Mouse (Mus musculus) CH12.LX (cell line): ENCODE results near the gene Ddx31. TPM values are rescaled to one million over a fixed set of nuclear protein-coding genes. Genes with fewer than 3 reads are reported as not detected.

Source experiments
- DNase-seq: peaks from one replicate; pipeline ENCODE4 v3.0.0-alpha.2; 2013; ENCODE audit errors: extremely low read depth
- H3K27ac ChIP-seq: 2 replicates; pipeline ENCODE4 v1.5.1; 2012; ENCODE audit warnings: low read depth, mild to moderate bottlenecking, control low read depth, moderate library complexity; ENCODE audit not compliant: insufficient read depth
- H3K27me3 ChIP-seq: replicated peaks from 2 replicates; pipeline ENCODE3; 2012; ENCODE audit warnings: inconsistent platforms
- H3K36me3 ChIP-seq, 2 experiments: replicated peaks in 1 of 2; 2 replicates each; pipeline versions ENCODE3 to v1.6.1; 2012; ENCODE audit warnings: inconsistent platforms in 1 of 2, low read length in 1 of 2, mild to moderate bottlenecking in 1 of 2, mixed read lengths in 1 of 2, moderate library complexity in 1 of 2; ENCODE audit not compliant: control insufficient read depth in 1 of 2, insufficient read depth in 1 of 2
- H3K4me1 ChIP-seq, 2 experiments: 2 replicates each; pipeline ENCODE4 v1.6.1; 2012; ENCODE audit warnings: inconsistent platforms in 1 of 2, moderate library complexity in 1 of 2; ENCODE audit not compliant: insufficient read depth in 2 of 2, control insufficient read depth in 1 of 2
- H3K4me2 ChIP-seq: 2 replicates; pipeline ENCODE4 v1.6.1; 2012; ENCODE audit warnings: low read depth, mild to moderate bottlenecking, control low read depth; ENCODE audit not compliant: poor library complexity, insufficient read depth, severe bottlenecking
- H3K4me3 ChIP-seq, 3 experiments: fragments of 150-350 bp in 1 of 3; sonication (generic) in 1 of 3; replicated peaks in 1 of 3; 2 replicates each; pipeline versions ENCODE3 to v1.5.1; 2011 to 2012; ENCODE audit warnings: low read depth in 2 of 3, low read length in 2 of 3, mild to moderate bottlenecking in 2 of 3, moderate library complexity in 2 of 3, control low read depth in 1 of 3, improper control_type of control experiment in 1 of 3, inconsistent platforms in 1 of 3, mixed read lengths in 1 of 3; ENCODE audit not compliant: poor library complexity in 1 of 3
- H3K79me2 ChIP-seq: replicated peaks from 2 replicates; pipeline ENCODE4 v1.6.1; 2012; ENCODE audit warnings: mild to moderate bottlenecking, moderate library complexity; ENCODE audit not compliant: control insufficient read depth, poor library complexity, insufficient read depth, severe bottlenecking; ENCODE audit errors: extremely low read depth
- H3K9ac ChIP-seq: 2 replicates; pipeline ENCODE4 v1.6.1; 2012; ENCODE audit warnings: low read depth, mild to moderate bottlenecking, control low read depth, moderate library complexity; ENCODE audit not compliant: insufficient read depth
- H3K9me3 ChIP-seq: replicated peaks from 2 replicates; pipeline ENCODE3; 2012; ENCODE audit warnings: low read length, inconsistent platforms, mixed read lengths
- CTCF ChIP-seq, 2 experiments: IDR thresholded peaks in 1 of 2; conservative IDR thresholded peaks in 1 of 2; 2 replicates each; pipeline ENCODE4 v1.5.1; 2011 to 2012; ENCODE audit warnings: low read depth in 2 of 2, low read length in 2 of 2, improper control_type of control experiment in 1 of 2, inconsistent platforms in 1 of 2, mild to moderate bottlenecking in 1 of 2, moderate library complexity in 1 of 2
- ETS1 ChIP-seq: conservative IDR thresholded peaks from 2 replicates; pipeline ENCODE4 v1.6.1; 2012; ENCODE audit warnings: low read depth, mild to moderate bottlenecking, inconsistent platforms, low read length, improper control_type of control experiment, moderate library complexity
- GABPA ChIP-seq: IDR thresholded peaks from 2 replicates; pipeline ENCODE4 v1.6.1; 2012; ENCODE audit warnings: low read depth, low read length, improper control_type of control experiment, inconsistent platforms; ENCODE audit not compliant: insufficient replicate concordance
- IRF4 ChIP-seq: IDR thresholded peaks from 2 replicates; pipeline ENCODE4 v1.6.1; 2014; ENCODE audit warnings: low read depth, mild to moderate bottlenecking, inconsistent platforms, low read length, improper control_type of control experiment
- JUN ChIP-seq: IDR thresholded peaks from 2 replicates; pipeline ENCODE4 v1.6.1; 2011; ENCODE audit warnings: low read depth, mild to moderate bottlenecking, low read length, improper control_type of control experiment, moderate library complexity; ENCODE audit not compliant: insufficient read depth
- JUND ChIP-seq: conservative IDR thresholded peaks from 2 replicates; pipeline ENCODE4 v1.6.1; 2011; ENCODE audit warnings: low read depth, low read length, improper control_type of control experiment
- MAZ ChIP-seq: IDR thresholded peaks from 2 replicates; pipeline ENCODE4 v1.6.1; 2012; ENCODE audit warnings: low read depth, mild to moderate bottlenecking, inconsistent platforms, low read length, improper control_type of control experiment, moderate library complexity
- NELFE ChIP-seq: IDR thresholded peaks from 2 replicates; pipeline ENCODE4 v1.6.1; 2011; ENCODE audit warnings: low read depth, low read length, improper control_type of control experiment
- RAD21 ChIP-seq: IDR thresholded peaks from 2 replicates; pipeline ENCODE4 v1.6.1; 2011; ENCODE audit warnings: low read depth, mild to moderate bottlenecking, low read length, improper control_type of control experiment, moderate library complexity
- TBP ChIP-seq: conservative IDR thresholded peaks from 2 replicates; pipeline ENCODE4 v1.6.1; 2011; ENCODE audit warnings: low read depth, low read length, improper control_type of control experiment
- USF1 ChIP-seq: IDR thresholded peaks from 2 replicates; pipeline ENCODE4 v1.6.1; 2014; ENCODE audit warnings: low read depth, mild to moderate bottlenecking, inconsistent platforms, low read length, improper control_type of control experiment
- ZKSCAN1 ChIP-seq: IDR thresholded peaks from 2 replicates; pipeline ENCODE4 v1.6.1; 2012; ENCODE audit warnings: low read depth, inconsistent platforms, low read length, improper control_type of control experiment, borderline replicate concordance
- dilution Hi-C: fragments of 300-500 bp; cut with MboI; formaldehyde crosslinking; loops from 2 replicates; pipeline ENCODE4 v1.14.3; 2020; ENCODE audit warnings: low sequenced_read_pairs; ENCODE audit not compliant: extremely low pct_unique_long_range_greater_than_20kb, extremely low pct_ligation_motif_present
- in situ Hi-C: fragments of 300-500 bp; cut with MboI; formaldehyde crosslinking; loops from 3 replicates; pipeline ENCODE4 v1.14.3; 2019; ENCODE audit warnings: low sequenced_read_pairs, low pct_ligation_motif_present, low pct_unique_long_range_greater_than_20kb, mixed read lengths
- polyA plus RNA-seq: library from polyadenylated mRNA; unstranded; fragments of >175 nt; gene quantifications from 2 replicates; pipeline ENCODE4 v1.2.1, GENCODE M21; 2012; ENCODE audit warnings: low read depth; ENCODE audit not compliant: insufficient read length
- total RNA-seq, 2 experiments: library from RNA; depleted of rRNA; stranded (reverse); fragments of 300-350 nt in 1 of 2; fragments of >200 nt in 1 of 2; gene quantifications; 2 replicates each; pipeline ENCODE4 v1.2.3; 2012 to 2014

Gene Ddx31
- total and polyA plus RNA-seq, 3 experiments, result 15.9 to 26.8 (median 18.8) TPM

- Histone ChIP-seq H3K27ac (no peak overlapping the region), H3K36me3 (peaks cover 0 to 20% of the 10 kb centered on the region in 2 experiments), H3K9me3 (peaks cover 9% of the 10 kb centered on the region), H3K79me2 (no peaks in the 10 kb centered on the region), H3K4me1 (peaks cover 9 to 29% of the 10 kb centered on the region in 2 experiments), H3K27me3 (peaks cover 19% of the 10 kb centered on the region), H3K4me2 (no peak overlapping the region), H3K4me3 (no peak overlapping the region), H3K9ac (no peak overlapping the region)
- no peak for TF ChIP-seq ZKSCAN1
- no peak for TF ChIP-seq JUND
- no peak for TF ChIP-seq IRF4
- no peak for TF ChIP-seq RAD21
- TF ChIP-seq MAZ, result no peak
- dilution Hi-C loops, result no loop called here
- DNase-seq, result no peak
- in situ Hi-C loops, result no loop called here
Measured at GRCm38 (mm10) chr2:28914121-28914520, 73.9 kb downstream of the Ddx31 start.

- Histone ChIP-seq H3K27me3 (peaks cover 25% of the 10 kb centered on the region), H3K36me3 (peaks cover 0 to 12% of the 10 kb centered on the region in 2 experiments)
- no peak for TF ChIP-seq NELFE
- TF ChIP-seq TBP, result no peak
- no peak for TF ChIP-seq CTCF (conservative IDR thresholded peaks at IDR 0.05 in 1 of 2, IDR thresholded peaks at IDR 0.05 in 1 of 2; ENCODE audit: low read depth in 2 of 2, low read length in 2 of 2)
- TF ChIP-seq ETS1, result no peak
- no peak for TF ChIP-seq JUN
- no peak for TF ChIP-seq GABPA
- TF ChIP-seq USF1, result no peak
- TF ChIP-seq, all 38 proteins: peak for 0
- H3K4me3 ChIP-seq, result no peak overlapping the region
- no peak overlapping the region for H3K4me2 ChIP-seq
- H3K9me3 ChIP-seq, result peaks cover 3% of the 10 kb centered on the region
- no peak for DNase-seq
- dilution Hi-C loops (no loop called here), in situ Hi-C loops (no loop called here)
- H3K9ac ChIP-seq, result no peak overlapping the region
- peaks cover 9 to 29% of the 10 kb centered on the region in 2 experiments for H3K4me1 ChIP-seq
- H3K79me2 ChIP-seq, result no peaks in the 10 kb centered on the region
- no peak overlapping the region for H3K27ac ChIP-seq
Measured at GRCm38 (mm10) chr2:28915104-28915738, 75.0 kb downstream of the Ddx31 start.
